Mouse (Mus musculus): Measurements from ENCODE around the gene Trh. TPM values are rescaled to one million over a fixed set of nuclear protein-coding genes. Genes with fewer than 3 reads are reported as not detected.

The Trh gene
- polyA plus RNA-seq, 1 experiment from 2014 or later = not detected

- ATAC-seq (ENCODE audit: insufficient number of reproducible peaks, low FRiP score, low TSS enrichment, low read depth) = no peak
- H3K4me1 ChIP-seq (ENCODE audit: control insufficient read depth, insufficient read depth, low read length) = no peaks in the 10 kb centered on the region
- H3K9ac ChIP-seq (ENCODE audit: low read length) = no peak overlapping the region
- DNase-seq (ENCODE audit: low spot score) = no peak
- H3K9me3 ChIP-seq (ENCODE audit: control insufficient read depth, low read length) = no peaks in the 10 kb centered on the region
- WGBS = 46% methylated on average over 12 of the region's 12 CpGs
- no peak overlapping the region for H3K4me3 ChIP-seq (ENCODE audit: low read depth, low read length)
- no peaks in the 10 kb centered on the region for H3K36me3 ChIP-seq (ENCODE audit: control insufficient read depth, insufficient read depth, low read length)
- H3K4me2 ChIP-seq (ENCODE audit: low read depth, severe bottlenecking) = no peak overlapping the region
- H3K27ac ChIP-seq (replicated peaks; ENCODE audit: low read depth, low read length) = no peak overlapping the region
- H3K27me3 ChIP-seq (ENCODE audit: control insufficient read depth, insufficient read depth, low read length) = no peaks in the 10 kb centered on the region
Measured at GRCm38 (mm10) chr6:92235036-92235435, 9.4 kb downstream of the Trh start.

- H3K4me2 ChIP-seq (ENCODE audit: low read depth, severe bottlenecking) = no peak overlapping the region
- 71% methylated on average over 4 of the region's 4 CpGs for WGBS
- H3K9me3 ChIP-seq (ENCODE audit: control insufficient read depth, low read length) = no peaks in the 10 kb centered on the region
- H3K9ac ChIP-seq (ENCODE audit: low read length) = no peak overlapping the region
- H3K27ac ChIP-seq (replicated peaks; ENCODE audit: low read depth, low read length) = no peak overlapping the region
- DNase-seq (ENCODE audit: low spot score) = no peak
- no peak overlapping the region for H3K4me3 ChIP-seq (ENCODE audit: low read depth, low read length)
- H3K36me3 ChIP-seq (ENCODE audit: control insufficient read depth, insufficient read depth, low read length) = no peaks in the 10 kb centered on the region
- ATAC-seq (ENCODE audit: insufficient number of reproducible peaks, low FRiP score, low TSS enrichment, low read depth) = no peak
- H3K4me1 ChIP-seq (ENCODE audit: control insufficient read depth, insufficient read depth, low read length) = no peaks in the 10 kb centered on the region
- H3K27me3 ChIP-seq (ENCODE audit: control insufficient read depth, insufficient read depth, low read length) = no peaks in the 10 kb centered on the region
Measured at GRCm38 (mm10) chr6:92231762-92232161, 12.7 kb downstream of the Trh start.

GRCm38 (mm10) chr6:92231356-92231755, 13.1 kb downstream of the Trh start:
- Histone ChIP-seq H3K9me3 (ENCODE audit: control insufficient read depth, low read length) (no peaks in the 10 kb centered on the region), H3K27me3 (ENCODE audit: control insufficient read depth, insufficient read depth, low read length) (no peaks in the 10 kb centered on the region), H3K4me2 (ENCODE audit: low read depth, severe bottlenecking) (no peak overlapping the region), H3K9ac (ENCODE audit: low read length) (no peak overlapping the region), H3K4me1 (ENCODE audit: control insufficient read depth, insufficient read depth, low read length) (no peaks in the 10 kb centered on the region), H3K27ac (replicated peaks; ENCODE audit: low read depth, low read length) (no peak overlapping the region), H3K4me3 (ENCODE audit: low read depth, low read length) (no peak overlapping the region), H3K36me3 (ENCODE audit: control insufficient read depth, insufficient read depth, low read length) (no peaks in the 10 kb centered on the region)
- WGBS = 86% methylated on average over 1 of the region's 1 CpGs
- DNase-seq (ENCODE audit: low spot score) = no peak
- no peak for ATAC-seq (ENCODE audit: insufficient number of reproducible peaks, low FRiP score, low TSS enrichment, low read depth)

GRCm38 (mm10) chr6:92229586-92229985, 14.9 kb downstream of the Trh start:
- no peak for ATAC-seq (ENCODE audit: insufficient number of reproducible peaks, low FRiP score, low TSS enrichment, low read depth)
- H3K36me3 ChIP-seq (ENCODE audit: control insufficient read depth, insufficient read depth, low read length) = no peaks in the 10 kb centered on the region
- H3K9me3 ChIP-seq (ENCODE audit: control insufficient read depth, low read length) = no peaks in the 10 kb centered on the region
- no peaks in the 10 kb centered on the region for H3K27me3 ChIP-seq (ENCODE audit: control insufficient read depth, insufficient read depth, low read length)
- no peak overlapping the region for H3K9ac ChIP-seq (ENCODE audit: low read length)
- 94% methylated on average over 2 of the region's 2 CpGs for WGBS
- H3K4me3 ChIP-seq (ENCODE audit: low read depth, low read length) = no peak overlapping the region
- H3K4me1 ChIP-seq (ENCODE audit: control insufficient read depth, insufficient read depth, low read length) = no peaks in the 10 kb centered on the region
- DNase-seq (ENCODE audit: low spot score) = no peak
- H3K27ac ChIP-seq (replicated peaks; ENCODE audit: low read depth, low read length) = no peak overlapping the region
- no peak overlapping the region for H3K4me2 ChIP-seq (ENCODE audit: low read depth, severe bottlenecking)

- no peaks in the 10 kb centered on the region for H3K36me3 ChIP-seq (ENCODE audit: control insufficient read depth, insufficient read depth, low read length)
- H3K4me3 ChIP-seq (ENCODE audit: low read depth, low read length) = no peak overlapping the region
- H3K27me3 ChIP-seq (ENCODE audit: control insufficient read depth, insufficient read depth, low read length) = no peaks in the 10 kb centered on the region
- H3K9ac ChIP-seq (ENCODE audit: low read length) = no peak overlapping the region
- no peak for DNase-seq (ENCODE audit: low spot score)
- H3K4me2 ChIP-seq (ENCODE audit: low read depth, severe bottlenecking) = no peak overlapping the region
- no peak overlapping the region for H3K27ac ChIP-seq (replicated peaks; ENCODE audit: low read depth, low read length)
- no peak for ATAC-seq (ENCODE audit: insufficient number of reproducible peaks, low FRiP score, low TSS enrichment, low read depth)
- H3K9me3 ChIP-seq (ENCODE audit: control insufficient read depth, low read length) = no peaks in the 10 kb centered on the region
- no peaks in the 10 kb centered on the region for H3K4me1 ChIP-seq (ENCODE audit: control insufficient read depth, insufficient read depth, low read length)
Measured at GRCm38 (mm10) chr6:92229103-92229502, 15.3 kb downstream of the Trh start.

- Histone ChIP-seq H3K27me3 (ENCODE audit: control insufficient read depth, insufficient read depth, low read length) (no peaks in the 10 kb centered on the region), H3K27ac (replicated peaks; ENCODE audit: low read depth, low read length) (no peak overlapping the region), H3K4me2 (ENCODE audit: low read depth, severe bottlenecking) (no peak overlapping the region), H3K4me1 (ENCODE audit: control insufficient read depth, insufficient read depth, low read length) (no peaks in the 10 kb centered on the region), H3K4me3 (ENCODE audit: low read depth, low read length) (no peak overlapping the region), H3K9me3 (ENCODE audit: control insufficient read depth, low read length) (no peaks in the 10 kb centered on the region), H3K9ac (ENCODE audit: low read length) (no peak overlapping the region), H3K36me3 (ENCODE audit: control insufficient read depth, insufficient read depth, low read length) (no peaks in the 10 kb centered on the region)
- WGBS = 83% methylated on average over 1 of the region's 1 CpGs
- DNase-seq (ENCODE audit: low spot score) (no peak), ATAC-seq (ENCODE audit: insufficient number of reproducible peaks, low FRiP score, low TSS enrichment, low read depth) (no peak)
Measured at GRCm38 (mm10) chr6:92224981-92225380, 19.5 kb downstream of the Trh start.

GRCm38 (mm10) chr6:92222021-92222420, 22.4 kb downstream of the Trh start:
- DNase-seq (ENCODE audit: low spot score) (no peak), ATAC-seq (ENCODE audit: insufficient number of reproducible peaks, low FRiP score, low TSS enrichment, low read depth) (no peak)
- no peak overlapping the region for H3K9ac ChIP-seq (ENCODE audit: low read length)
- H3K27ac ChIP-seq (replicated peaks; ENCODE audit: low read depth, low read length) = no peak overlapping the region
- H3K9me3 ChIP-seq (ENCODE audit: control insufficient read depth, low read length) = no peaks in the 10 kb centered on the region
- WGBS = 85% methylated on average over 3 of the region's 3 CpGs
- no peak overlapping the region for H3K4me3 ChIP-seq (ENCODE audit: low read depth, low read length)
- H3K27me3 ChIP-seq (ENCODE audit: control insufficient read depth, insufficient read depth, low read length) = no peaks in the 10 kb centered on the region
- no peaks in the 10 kb centered on the region for H3K4me1 ChIP-seq (ENCODE audit: control insufficient read depth, insufficient read depth, low read length)
- no peak overlapping the region for H3K4me2 ChIP-seq (ENCODE audit: low read depth, severe bottlenecking)
- H3K36me3 ChIP-seq (ENCODE audit: control insufficient read depth, insufficient read depth, low read length) = no peaks in the 10 kb centered on the region

GRCm38 (mm10) chr6:92221604-92222003, 22.8 kb downstream of the Trh start:
- H3K4me3 ChIP-seq (ENCODE audit: low read depth, low read length) = no peak overlapping the region
- no peak overlapping the region for H3K4me2 ChIP-seq (ENCODE audit: low read depth, severe bottlenecking)
- ATAC-seq (ENCODE audit: insufficient number of reproducible peaks, low FRiP score, low TSS enrichment, low read depth) (no peak), DNase-seq (ENCODE audit: low spot score) (no peak)
- H3K27me3 ChIP-seq (ENCODE audit: control insufficient read depth, insufficient read depth, low read length) = no peaks in the 10 kb centered on the region
- H3K36me3 ChIP-seq (ENCODE audit: control insufficient read depth, insufficient read depth, low read length) = no peaks in the 10 kb centered on the region
- 77% methylated on average over 6 of the region's 6 CpGs for WGBS
- H3K9me3 ChIP-seq (ENCODE audit: control insufficient read depth, low read length) = no peaks in the 10 kb centered on the region
- H3K27ac ChIP-seq (replicated peaks; ENCODE audit: low read depth, low read length) = no peak overlapping the region
- no peaks in the 10 kb centered on the region for H3K4me1 ChIP-seq (ENCODE audit: control insufficient read depth, insufficient read depth, low read length)
- no peak overlapping the region for H3K9ac ChIP-seq (ENCODE audit: low read length)

GRCm38 (mm10) chr6:92219445-92219844, 25.0 kb downstream of the Trh start:
- ATAC-seq (ENCODE audit: insufficient number of reproducible peaks, low FRiP score, low TSS enrichment, low read depth) (no peak), DNase-seq (ENCODE audit: low spot score) (peak; percentile 45)
- no peak overlapping the region for H3K27ac ChIP-seq (replicated peaks; ENCODE audit: low read depth, low read length)
- H3K4me1 ChIP-seq (ENCODE audit: control insufficient read depth, insufficient read depth, low read length) = no peaks in the 10 kb centered on the region
- no peaks in the 10 kb centered on the region for H3K36me3 ChIP-seq (ENCODE audit: control insufficient read depth, insufficient read depth, low read length)
- WGBS = 54% methylated on average over 3 of the region's 3 CpGs
- H3K4me3 ChIP-seq (ENCODE audit: low read depth, low read length) = no peak overlapping the region
- H3K4me2 ChIP-seq (ENCODE audit: low read depth, severe bottlenecking) = no peak overlapping the region
- no peaks in the 10 kb centered on the region for H3K9me3 ChIP-seq (ENCODE audit: control insufficient read depth, low read length)
- no peaks in the 10 kb centered on the region for H3K27me3 ChIP-seq (ENCODE audit: control insufficient read depth, insufficient read depth, low read length)
- no peak overlapping the region for H3K9ac ChIP-seq (ENCODE audit: low read length)
